Mouse (Mus musculus) embryonic fibroblast, embryonic 13.5 days (primary cell): ENCODE measurements around the gene Abca4.

Experiments used
- CTCF ChIP-seq: IDR thresholded peaks from 2 replicates; pipeline ENCODE4 v1.5.1; 2011; ENCODE audit warnings: mild to moderate bottlenecking, control low read depth, low read length, moderate library complexity, borderline replicate concordance; ENCODE audit not compliant: insufficient read depth
- POLR2A ChIP-seq: IDR thresholded peaks from 2 replicates; pipeline ENCODE4 v1.6.1; 2011; ENCODE audit warnings: low read depth, mild to moderate bottlenecking, control low read depth, low read length, moderate library complexity

DNA sequence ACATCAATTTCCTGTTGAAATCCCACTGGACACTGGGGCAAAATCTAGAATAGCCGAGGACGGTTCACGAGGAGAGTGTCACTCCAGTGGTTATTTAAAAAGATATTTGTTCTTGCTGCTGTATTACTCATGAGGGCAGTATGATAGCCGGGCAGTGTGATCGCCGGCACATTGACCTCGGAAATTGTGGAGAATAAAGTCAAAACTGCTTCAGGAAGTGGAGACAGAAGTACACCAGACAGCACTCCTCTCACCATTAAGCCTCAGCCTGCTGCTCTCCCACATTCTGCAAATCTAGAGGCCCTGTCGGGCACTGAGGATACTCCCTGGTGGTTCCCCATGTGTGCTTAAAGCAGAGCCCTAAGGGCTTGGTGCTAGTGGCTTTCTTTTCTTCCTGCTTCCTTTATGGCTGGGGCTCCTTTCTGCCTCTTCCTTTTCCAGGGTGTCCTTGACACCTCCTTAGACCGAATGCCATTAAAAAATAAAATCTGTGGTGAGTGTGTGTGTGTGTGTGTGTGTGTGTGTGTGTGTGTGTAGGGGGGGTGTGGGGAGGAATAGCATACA lies 74.5 kb downstream of the Abca4 start:
- no peak for TF ChIP-seq CTCF
- no peak for TF ChIP-seq POLR2A
